Mouse (Mus musculus) testis, adult 2 months (tissue): ENCODE data around the gene Prpf4. TPM values are rescaled to one million over a fixed set of nuclear protein-coding genes. Genes with fewer than 3 reads are reported as not detected.
A peak's percentile ranks its signal among the peaks of the same experiment; 100 is the strongest.

Source experiments
- H3K27ac ChIP-seq: fragments of 200-500 bp; 2 replicates; pipeline ENCODE4 v1.5.1; 2012; ENCODE audit warnings: low read depth, low read length; ENCODE audit not compliant: control insufficient read depth, insufficient read depth
- H3K27me3 ChIP-seq: fragments of 200-500 bp; 2 replicates; pipeline ENCODE4 v1.6.1; 2012; ENCODE audit warnings: mild to moderate bottlenecking, low read length, moderate library complexity; ENCODE audit not compliant: control insufficient read depth, insufficient read depth
- H3K36me3 ChIP-seq: fragments of 200-500 bp; 2 replicates; pipeline ENCODE4 v1.6.1; 2012; ENCODE audit warnings: mild to moderate bottlenecking, low read length; ENCODE audit not compliant: control insufficient read depth, insufficient read depth
- H3K4me1 ChIP-seq: fragments of 200-500 bp; 2 replicates; pipeline ENCODE4 v1.6.1; 2012; ENCODE audit warnings: low read length; ENCODE audit not compliant: control insufficient read depth, insufficient read depth
- H3K4me3 ChIP-seq: fragments of 200-500 bp; 2 replicates; pipeline ENCODE4 v1.5.1; 2012; ENCODE audit warnings: low read depth, mild to moderate bottlenecking, low read length, moderate library complexity, mixed read lengths; ENCODE audit not compliant: control insufficient read depth
- CTCF ChIP-seq: fragments of 200-500 bp; IDR thresholded peaks from 2 replicates; pipeline ENCODE4 v1.5.1; 2012; ENCODE audit warnings: low read depth, mild to moderate bottlenecking, inconsistent platforms, low read length, moderate library complexity; ENCODE audit not compliant: control insufficient read depth, insufficient read depth, insufficient replicate concordance
- POLR2A ChIP-seq: fragments of 200-500 bp; IDR thresholded peaks from 2 replicates; pipeline ENCODE4 v1.6.1; 2012; ENCODE audit warnings: low read depth, mild to moderate bottlenecking, inconsistent platforms, low read length, moderate library complexity; ENCODE audit not compliant: control insufficient read depth
- polyA plus RNA-seq: library from polyadenylated mRNA; depleted of rRNA; stranded (reverse); fragments of >200 nt; gene quantifications from 2 replicates; pipeline ENCODE4 v1.2.3, GENCODE M21; 2012

Gene Prpf4
- polyA plus RNA-seq, 1 experiment, result 9.2 TPM

DNA sequence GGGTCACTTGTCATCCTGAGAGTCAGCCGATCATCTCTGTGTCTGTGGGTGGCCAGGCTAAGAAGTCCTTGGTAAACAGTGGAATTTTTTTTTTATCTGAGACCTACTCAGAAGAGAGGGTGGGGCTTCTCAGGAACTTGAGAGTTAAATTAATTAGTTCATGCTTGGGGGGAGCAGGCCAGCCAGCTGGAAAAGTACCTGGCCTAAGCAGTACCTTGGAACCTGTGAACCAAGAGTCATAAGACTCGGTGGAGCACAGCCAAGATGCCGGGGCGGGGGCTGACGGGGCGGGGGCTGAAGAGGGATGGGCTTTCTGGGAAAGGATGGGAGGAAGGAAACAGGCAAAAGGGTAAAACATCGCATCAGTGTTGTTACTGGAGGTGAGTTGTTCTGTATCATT, 29.3 kb downstream of the Prpf4 start:
- no peak overlapping the region for H3K27ac ChIP-seq
- H3K4me1 ChIP-seq, result no peaks in the 10 kb centered on the region
- no peak for TF ChIP-seq POLR2A
- TF ChIP-seq CTCF, result no peak
- no peak overlapping the region for H3K4me3 ChIP-seq
- H3K36me3 ChIP-seq, result no peaks in the 10 kb centered on the region
- no peaks in the 10 kb centered on the region for H3K27me3 ChIP-seq

DNA sequence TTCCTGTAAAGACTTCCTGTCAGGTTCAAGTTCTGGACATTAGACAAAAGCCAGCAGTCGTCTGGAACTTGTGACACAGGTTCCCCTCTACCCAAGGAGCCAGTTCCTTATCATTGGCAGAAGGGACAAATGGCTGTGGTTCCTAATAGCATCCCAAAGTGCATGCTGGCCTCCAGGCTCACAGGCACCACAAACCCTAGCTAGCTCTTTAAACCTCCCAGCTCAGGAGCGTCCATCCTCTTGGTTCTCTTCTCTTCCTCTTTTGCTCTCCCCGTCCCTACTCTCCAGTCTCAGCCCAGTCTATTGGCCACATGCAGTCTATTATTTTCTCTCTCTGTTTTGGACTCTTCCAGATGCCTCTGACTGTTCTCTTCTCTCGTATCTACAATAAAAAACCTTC, 31.2 kb downstream of the Prpf4 start:
- no peaks in the 10 kb centered on the region for H3K4me1 ChIP-seq
- no peak overlapping the region for H3K4me3 ChIP-seq
- H3K27me3 ChIP-seq, result no peaks in the 10 kb centered on the region
- no peaks in the 10 kb centered on the region for H3K36me3 ChIP-seq
- no peak overlapping the region for H3K27ac ChIP-seq
- TF ChIP-seq CTCF, result no peak
- TF ChIP-seq POLR2A, result no peak

DNA sequence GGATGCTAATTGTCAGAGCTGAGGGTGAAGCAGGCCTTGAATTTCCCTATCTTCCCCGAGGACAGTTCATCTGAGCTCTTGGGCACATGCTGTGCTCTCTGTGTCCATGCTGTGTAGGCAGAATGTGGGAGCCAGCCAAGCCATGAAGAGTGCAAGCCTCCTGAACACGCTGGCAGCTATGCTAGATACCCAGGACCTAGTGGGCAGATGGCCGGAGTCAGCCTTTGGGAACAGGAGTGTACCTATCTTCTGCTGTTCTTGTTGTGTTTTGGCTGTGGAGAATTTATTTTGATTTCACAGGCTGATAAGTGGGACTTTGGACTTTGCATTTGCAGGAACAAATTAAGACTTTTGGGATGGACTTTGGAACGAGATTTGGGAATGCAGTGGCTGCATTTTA, 31.9 kb downstream of the Prpf4 start:
- no peak overlapping the region for H3K4me3 ChIP-seq
- no peaks in the 10 kb centered on the region for H3K36me3 ChIP-seq
- no peaks in the 10 kb centered on the region for H3K27me3 ChIP-seq
- H3K27ac ChIP-seq, result no peak overlapping the region
- H3K4me1 ChIP-seq, result no peaks in the 10 kb centered on the region
- TF ChIP-seq POLR2A, result no peak
- no peak for TF ChIP-seq CTCF

DNA sequence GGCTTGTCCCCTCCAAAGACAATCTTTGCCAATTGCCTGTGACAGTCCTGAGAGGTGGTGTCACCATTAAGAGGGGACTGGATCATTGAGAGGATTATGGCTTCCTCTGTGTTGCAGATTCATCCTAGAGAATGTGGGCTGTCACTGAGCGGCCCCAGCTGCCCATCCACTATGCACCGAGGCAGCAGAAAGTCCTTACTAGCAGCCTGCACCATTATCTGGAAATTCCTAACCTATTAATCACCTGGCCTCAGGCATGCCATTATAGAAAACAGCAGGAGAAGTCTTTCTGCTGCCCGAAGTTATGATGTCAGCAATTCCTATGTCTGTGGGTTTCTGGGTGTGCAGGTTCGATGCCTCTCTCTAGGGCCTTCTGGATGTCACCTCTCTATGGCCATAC, 32.4 kb downstream of the Prpf4 start:
- no peak for TF ChIP-seq CTCF
- TF ChIP-seq POLR2A, result no peak
- Histone ChIP-seq H3K4me1 (no peaks in the 10 kb centered on the region), H3K36me3 (no peaks in the 10 kb centered on the region), H3K27me3 (no peaks in the 10 kb centered on the region), H3K27ac (no peak overlapping the region), H3K4me3 (no peak overlapping the region)

DNA sequence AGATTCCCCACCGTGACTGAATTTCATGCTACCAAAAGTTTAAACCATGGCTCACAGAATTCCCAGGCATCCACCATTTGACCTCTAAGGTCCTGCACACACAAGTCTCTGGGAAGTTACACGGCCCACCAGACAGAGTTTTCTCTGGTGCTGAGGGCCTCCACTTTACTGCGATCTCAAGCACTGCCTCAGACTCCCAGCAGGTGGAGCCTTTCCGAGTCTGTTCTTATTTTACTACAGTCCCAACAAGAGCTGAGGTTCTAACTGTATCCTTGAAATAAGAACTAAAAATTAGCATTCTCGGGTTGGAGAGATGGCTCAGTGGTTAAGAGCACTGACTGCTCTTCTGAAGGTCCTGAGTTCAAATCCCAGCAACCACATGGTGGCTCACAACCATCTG, 46.4 kb downstream of the Prpf4 start:
- Histone ChIP-seq H3K27ac (no peak overlapping the region), H3K27me3 (no peaks in the 10 kb centered on the region), H3K36me3 (no peaks in the 10 kb centered on the region; the same call in 1 of the 2 replicates), H3K4me3 (no peak overlapping the region), H3K4me1 (no peaks in the 10 kb centered on the region)
- TF ChIP-seq CTCF, result peak; percentile 20; the same call in 1 of the 2 replicates
- TF ChIP-seq POLR2A, result no peak

DNA sequence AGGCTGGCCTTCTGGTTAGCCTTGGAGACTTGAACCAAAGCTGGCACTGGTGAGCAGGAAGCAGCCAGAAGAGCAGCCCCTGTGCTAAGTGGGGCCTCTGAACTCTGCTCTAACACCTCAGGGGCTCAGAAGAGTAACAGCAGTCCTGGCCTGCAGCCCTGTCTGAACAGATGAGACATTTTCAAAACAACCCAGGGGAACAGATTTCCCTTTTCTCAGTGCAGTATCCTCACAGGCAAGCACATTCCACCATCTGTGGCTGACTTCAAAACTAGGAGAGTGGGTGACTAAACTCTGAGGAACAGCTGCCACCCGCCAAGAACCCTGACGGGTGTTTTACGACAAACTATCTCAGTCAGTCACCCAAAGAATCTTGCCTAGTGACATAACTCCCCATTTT, 50.5 kb downstream of the Prpf4 start:
- Histone ChIP-seq H3K27me3 (no peaks in the 10 kb centered on the region), H3K36me3 (peaks cover 3% of the 10 kb centered on the region), H3K27ac (no peak overlapping the region), H3K4me3 (no peak overlapping the region), H3K4me1 (no peaks in the 10 kb centered on the region)
- no peak for TF ChIP-seq CTCF
- no peak for TF ChIP-seq POLR2A

DNA sequence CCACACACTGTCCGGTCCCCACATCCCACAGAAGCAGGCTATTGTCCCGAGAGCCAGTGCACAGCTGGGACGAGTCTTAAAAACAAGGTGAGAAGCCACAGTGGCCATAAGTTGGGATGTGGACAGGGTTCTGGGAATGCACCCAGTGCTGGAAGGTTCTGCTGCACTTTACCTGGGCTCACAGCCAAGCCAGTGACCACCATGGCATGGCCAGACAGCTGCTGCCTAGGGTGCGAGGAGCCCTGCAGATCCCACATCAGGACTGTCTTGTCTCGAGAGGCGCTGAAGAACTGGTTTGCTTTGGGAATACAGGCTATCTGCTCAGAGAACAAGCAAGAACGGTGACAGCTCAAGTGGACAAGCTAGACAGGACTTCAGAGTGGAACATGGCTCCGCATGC, 51.8 kb downstream of the Prpf4 start:
- Histone ChIP-seq H3K4me3 (no peak overlapping the region), H3K36me3 (peaks cover 3% of the 10 kb centered on the region), H3K4me1 (no peaks in the 10 kb centered on the region)

GRCm38 (mm10) chr4:62463124-62463523, 54.5 kb downstream of the Prpf4 start:
- no peak overlapping the region for H3K27ac ChIP-seq
- no peaks in the 10 kb centered on the region for H3K27me3 ChIP-seq
- H3K4me1 ChIP-seq, result no peaks in the 10 kb centered on the region
- peaks cover 5% of the 10 kb centered on the region for H3K36me3 ChIP-seq
- H3K4me3 ChIP-seq, result no peak overlapping the region
- no peak for TF ChIP-seq CTCF
- no peak for TF ChIP-seq POLR2A

More for the DNA sequence above, 51.8 kb downstream of the Prpf4 start:
- TF ChIP-seq POLR2A, result no peak
- TF ChIP-seq CTCF, result no peak
- Histone ChIP-seq H3K27me3 (no peaks in the 10 kb centered on the region), H3K27ac (no peak overlapping the region)
